Mouse (Mus musculus): ENCODE results near the gene Nfkb1.

GRCm38 (mm10) chr3:135586471-135586880 lies 104.9 kb downstream of the Nfkb1 start:
- TF ChIP-seq CTCF (IDR thresholded peaks at IDR 0.05; ENCODE audit: low read depth) (no peak), EP300 (IDR thresholded peaks at IDR 0.05; ENCODE audit: low read depth) (no peak)
